Mouse (Mus musculus) brain, embryonic 14.5 days (tissue): Measurements from ENCODE around the gene N6amt1.
A peak's percentile ranks its signal among the peaks of the same experiment; 100 is the strongest.

ENCODE experiments used
- CTCF ChIP-seq: fragments of 200-500 bp; IDR thresholded peaks from 2 replicates; pipeline ENCODE4 v1.5.1; 2012; ENCODE audit warnings: inconsistent platforms, mild to moderate bottlenecking, moderate library complexity, borderline replicate concordance; ENCODE audit not compliant: insufficient read depth, insufficient read length; ENCODE audit errors: extremely low read depth
- POLR2A ChIP-seq: fragments of 200-500 bp; IDR thresholded peaks from 2 replicates; pipeline ENCODE4 v1.6.1; 2012; ENCODE audit warnings: mild to moderate bottlenecking, inconsistent platforms, borderline replicate concordance; ENCODE audit not compliant: poor library complexity, insufficient read depth, insufficient read length, severe bottlenecking; ENCODE audit errors: extremely low read depth

GRCm38 (mm10) chr16:87354075-87354583 lies at the start of gene N6amt1:
- TF ChIP-seq CTCF (no peak), POLR2A (0 out of 2 replicates have a peak, but pooled peaks have one; percentile 18)
